Mouse (Mus musculus): ENCODE data around the gene Fate1. TPM values are rescaled to one million over a fixed set of nuclear protein-coding genes. Genes with fewer than 3 reads are reported as not detected.

The Fate1 gene
- polyA plus RNA-seq, 1 experiment from 2014 or later, result not detected

Other genes with a start within 250 kb of the Fate1 start
- 44.7 and 46.9 TPM in 2 replicates for gene Vma21, start 157.1 kb upstream of the Fate1 start, polyA plus RNA-seq (2016; fragmentation: Nextera tagmentation; extraction: Ambion mirVana)
- gene Gm1141, start 52.0 kb upstream of the Fate1 start, polyA plus RNA-seq (2016; fragmentation: Nextera tagmentation; extraction: Ambion mirVana), result 0.08 TPM in 1 of 2 replicates, not detected in the other
- 9.4 and 11.5 TPM in 2 replicates for gene Prrg3, start 10.4 kb upstream of the Fate1 start, polyA plus RNA-seq (2016; fragmentation: Nextera tagmentation; extraction: Ambion mirVana)
- 0.14 and 0.15 TPM in 2 replicates for gene Cnga2, start 18.9 kb downstream of the Fate1 start, polyA plus RNA-seq (2016; fragmentation: Nextera tagmentation; extraction: Ambion mirVana)
- gene Magea4, start 249.0 kb downstream of the Fate1 start, polyA plus RNA-seq (2016; fragmentation: Nextera tagmentation; extraction: Ambion mirVana), result not detected in 2 replicates